Mouse (Mus musculus) myocyte (in vitro differentiated cells): ENCODE measurements around the gene Neurl1a.

Experiments
- E2F4 ChIP-seq: IDR thresholded peaks from one replicate; pipeline ENCODE4 v1.6.1; 2011; ENCODE audit warnings: mild to moderate bottlenecking, control low read depth, moderate library complexity; ENCODE audit not compliant: insufficient read depth
- MAX ChIP-seq: IDR thresholded peaks from one replicate; pipeline ENCODE4 v1.6.1; 2011; ENCODE audit warnings: low read depth, mild to moderate bottlenecking, control low read depth
- MYOG ChIP-seq, 3 experiments: IDR thresholded peaks; one replicate each; pipeline ENCODE4 v1.6.1; 2011; ENCODE audit warnings: control low read depth in 2 of 3, low read depth in 2 of 3, mild to moderate bottlenecking in 2 of 3; ENCODE audit not compliant: insufficient read length in 2 of 3, control insufficient read depth in 1 of 3, insufficient read depth in 1 of 3
- POLR2A ChIP-seq: IDR thresholded peaks from one replicate; pipeline ENCODE4 v1.6.1; 2011; ENCODE audit warnings: low read depth, mild to moderate bottlenecking, control low read depth, moderate library complexity; ENCODE audit not compliant: insufficient read length
- USF1 ChIP-seq: IDR thresholded peaks from one replicate; pipeline ENCODE4 v1.6.1; 2011; ENCODE audit warnings: low read depth, mild to moderate bottlenecking, control low read depth, moderate library complexity

GRCm38 (mm10) chr19:47228725-47229252 lies 50.2 kb downstream of the Neurl1a start:
- TF ChIP-seq POLR2A (peak; percentile 65), E2F4 (no peak), MAX (no peak), MYOG (IDR thresholded peaks at IDR 0.05; ENCODE audit: control insufficient read depth in 1 of 3, insufficient read depth in 1 of 3, insufficient read length in 2 of 3, low read depth in 2 of 3) (peak in 2 of 3 experiments; percentile 48 to 73), USF1 (no peak)
